Mouse (Mus musculus): ENCODE measurements around the gene Tmem253. TPM values are rescaled to one million over a fixed set of nuclear protein-coding genes. Genes with fewer than 3 reads are reported as not detected.

The Tmem253 gene
- total and polyA plus RNA-seq, 3 experiments, result 2.2 to 4.2 (median 3.8) TPM

DNA sequence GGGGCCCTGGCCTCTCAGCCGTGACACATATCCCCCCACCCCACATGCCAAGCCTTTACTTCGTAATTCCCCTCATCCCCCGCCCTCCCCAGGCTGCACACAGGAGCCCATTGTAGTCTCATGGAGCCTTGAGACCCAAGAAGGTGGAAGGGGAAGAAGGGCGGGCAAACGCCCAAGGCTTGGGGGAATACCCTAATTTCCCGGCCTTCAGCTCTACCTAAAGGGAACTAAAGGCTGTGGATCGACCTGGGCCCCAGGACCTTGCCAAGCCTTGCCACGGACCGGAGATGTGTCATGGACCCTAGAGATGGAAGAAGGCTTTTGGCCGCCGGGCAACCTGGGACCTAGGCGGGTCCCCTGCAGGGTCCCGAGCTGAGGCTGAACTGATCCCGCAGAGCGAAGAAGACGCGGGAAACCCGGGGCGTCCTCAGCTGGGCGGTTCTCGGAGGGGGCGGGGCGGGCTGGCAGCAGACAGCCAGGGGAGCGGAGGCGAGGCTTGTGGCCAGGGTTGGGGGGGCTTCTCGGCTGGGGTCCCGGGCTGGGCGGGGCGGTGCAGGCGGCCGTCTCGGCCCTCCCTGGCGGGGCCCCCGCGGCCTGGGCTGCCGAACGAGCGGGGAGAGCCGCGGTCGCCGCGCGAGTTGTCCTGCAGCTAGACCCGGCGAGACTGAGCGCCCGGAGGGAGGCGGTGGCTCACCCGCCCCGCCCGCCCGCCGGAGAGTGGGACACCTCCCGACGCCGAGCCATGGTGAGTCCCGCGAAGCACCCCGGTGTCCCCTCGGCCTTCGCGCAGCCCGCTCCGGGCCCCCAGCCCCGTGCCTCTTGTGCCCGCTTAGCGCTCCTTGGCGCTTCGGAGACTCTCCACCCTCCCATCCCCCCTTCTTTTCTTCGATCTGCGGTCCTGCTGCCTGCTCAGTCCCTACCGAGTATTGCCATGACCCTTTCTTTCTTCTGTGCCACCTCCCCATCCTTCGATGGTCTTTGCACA lies 30.9 kb upstream of the Tmem253 start, which contains the start of gene Arhgef40:
TSS of gene Arhgef40 (plus strand) at position 473 of the 985 bp plus-strand sequence.
- TF ChIP-seq CTCF (IDR thresholded peaks at IDR 0.05), result no peak
- no peak for TF ChIP-seq EP300 (IDR thresholded peaks at IDR 0.05; ENCODE audit: insufficient read depth, low read depth, low read length)
- TF ChIP-seq POLR2A (IDR thresholded peaks at IDR 0.05; ENCODE audit: insufficient read depth, low read depth, low read length), result no peak
- DNase-seq, result peak; percentile 87 to 88
- Histone ChIP-seq H3K27ac (peak within 1 kb of the TSS; percentile 85), H3K4me1 (ENCODE audit: control insufficient read depth, insufficient read depth, low read length) (no peaks in the 10 kb centered on the region), H3K79me2 (replicated peaks; ENCODE audit: control insufficient read depth, insufficient read depth, low read length) (no peaks in the 10 kb centered on the region), H3K9ac (ENCODE audit: low read depth, low read length) (peak within 1 kb of the TSS; percentile 69), H3K36me3 (ENCODE audit: control insufficient read depth, insufficient read depth, low read length) (no peaks in the 10 kb centered on the region), H3K27me3 (ENCODE audit: control insufficient read depth, insufficient read depth, low read length) (no peaks in the 10 kb centered on the region), H3K4me3 (peak within 1 kb of the TSS; percentile 82)
- WGBS, result 2% methylated on average over 56 of the region's 74 CpGs
- intact Hi-C loops (cut with DNase I), result loop anchor here (5.0 kb wide), 1 partner anchor 52 kb away; no protein-coding TSS in a partner anchor

DNA sequence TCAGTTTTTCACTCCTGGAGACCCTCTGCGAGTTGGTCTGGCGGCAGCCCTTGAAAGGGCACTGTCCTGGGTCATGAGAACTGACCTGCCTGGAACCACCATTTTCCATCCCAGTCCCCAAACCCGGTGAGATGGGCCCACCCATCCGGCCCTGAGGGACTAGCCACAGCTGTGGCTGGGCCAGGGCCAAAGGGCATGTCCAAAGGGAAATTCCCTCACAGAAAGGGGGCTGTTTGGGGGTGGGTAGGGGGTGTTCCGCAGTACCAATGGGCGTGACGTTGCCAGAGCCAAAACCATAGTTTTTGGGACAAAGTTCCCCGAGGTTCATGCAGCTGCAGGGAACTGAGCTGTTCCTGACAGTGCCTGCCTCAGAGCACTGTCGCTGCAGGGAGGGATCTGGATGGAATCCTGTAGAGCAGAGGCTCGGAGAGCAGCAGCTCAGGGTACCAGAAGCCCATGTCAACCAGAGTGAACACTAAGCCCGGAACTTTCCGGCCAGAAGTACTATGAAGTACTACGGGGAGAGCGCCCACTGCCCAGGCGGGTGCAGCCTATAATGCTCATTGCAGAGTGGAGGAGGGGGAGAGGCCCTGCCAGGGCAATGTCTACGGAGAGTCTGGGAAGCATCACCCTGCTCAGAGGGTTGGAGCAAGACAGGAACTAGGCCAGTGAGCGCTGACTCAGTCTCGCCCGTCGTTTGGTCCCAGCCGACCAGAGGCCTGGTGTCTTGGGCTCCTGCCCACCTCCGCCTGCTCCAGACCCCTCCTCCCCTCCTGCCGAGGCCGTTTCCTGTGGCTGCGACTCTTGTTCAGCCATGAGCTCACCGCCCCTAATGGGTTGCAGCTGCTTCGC lies 29.9 kb upstream of the Tmem253 start:
- DNase-seq, result peak; percentile 86 to 91
- H3K4me3 ChIP-seq, result peak overlapping the region; percentile 82
- H3K79me2 ChIP-seq (replicated peaks; ENCODE audit: control insufficient read depth, insufficient read depth, low read length), result no peaks in the 10 kb centered on the region
- peak overlapping the region; percentile 69 for H3K9ac ChIP-seq (ENCODE audit: low read depth, low read length)
- no peaks in the 10 kb centered on the region for H3K27me3 ChIP-seq (ENCODE audit: control insufficient read depth, insufficient read depth, low read length)
- peak overlapping the region; percentile 85 for H3K27ac ChIP-seq
- H3K4me1 ChIP-seq (ENCODE audit: control insufficient read depth, insufficient read depth, low read length), result no peaks in the 10 kb centered on the region
- WGBS, result 3% methylated on average over 27 of the region's 27 CpGs
- TF ChIP-seq CTCF (IDR thresholded peaks at IDR 0.05) (no peak), POLR2A (IDR thresholded peaks at IDR 0.05; ENCODE audit: insufficient read depth, low read depth, low read length) (peak; percentile 57), EP300 (IDR thresholded peaks at IDR 0.05; ENCODE audit: insufficient read depth, low read depth, low read length) (0 out of 2 replicates have a peak, but pooled peaks have one; percentile 14)
- no peaks in the 10 kb centered on the region for H3K36me3 ChIP-seq (ENCODE audit: control insufficient read depth, insufficient read depth, low read length)
- intact Hi-C loops (cut with DNase I), result loop anchor here (2.0 kb wide), 1 partner anchor 23 kb away; no protein-coding TSS in a partner anchor

GRCm38 (mm10) chr14:51986153-51986505 lies 29.3 kb upstream of the Tmem253 start:
- H3K27ac ChIP-seq, result peak overlapping the region; percentile 85
- WGBS, result 26% methylated on average over 7 of the region's 7 CpGs
- H3K4me1 ChIP-seq (ENCODE audit: control insufficient read depth, insufficient read depth, low read length), result no peaks in the 10 kb centered on the region
- no peaks in the 10 kb centered on the region for H3K27me3 ChIP-seq (ENCODE audit: control insufficient read depth, insufficient read depth, low read length)
- peak overlapping the region; percentile 69 for H3K9ac ChIP-seq (ENCODE audit: low read depth, low read length)
- intact Hi-C loops (cut with DNase I), result loop anchor here (2.0 kb wide), 1 partner anchor 23 kb away; no protein-coding TSS in a partner anchor
- DNase-seq, result no peak
- no peaks in the 10 kb centered on the region for H3K36me3 ChIP-seq (ENCODE audit: control insufficient read depth, insufficient read depth, low read length)
- no peaks in the 10 kb centered on the region for H3K79me2 ChIP-seq (replicated peaks; ENCODE audit: control insufficient read depth, insufficient read depth, low read length)
- TF ChIP-seq EP300 (IDR thresholded peaks at IDR 0.05; ENCODE audit: insufficient read depth, low read depth, low read length) (no peak), CTCF (IDR thresholded peaks at IDR 0.05) (no peak), POLR2A (IDR thresholded peaks at IDR 0.05; ENCODE audit: insufficient read depth, low read depth, low read length) (peak; percentile 28; the same call in 1 of the 2 replicates)
- peak overlapping the region; percentile 82 for H3K4me3 ChIP-seq

GRCm38 (mm10) chr14:51987177-51987576 lies 28.3 kb upstream of the Tmem253 start:
- H3K27ac ChIP-seq, result no peak overlapping the region; the same call in 1 of the 2 replicates
- intact Hi-C loops (cut with DNase I), result loop anchor here (2.0 kb wide), 1 partner anchor 22 kb away; no protein-coding TSS in a partner anchor
- H3K4me3 ChIP-seq, result no peak overlapping the region

GRCm38 (mm10) chr14:51988731-51989130 lies 26.7 kb upstream of the Tmem253 start:
- Histone ChIP-seq H3K36me3 (ENCODE audit: control insufficient read depth, insufficient read depth, low read length) (no peaks in the 10 kb centered on the region), H3K27me3 (ENCODE audit: control insufficient read depth, insufficient read depth, low read length) (no peaks in the 10 kb centered on the region), H3K27ac (no peak overlapping the region), H3K4me3 (no peak overlapping the region), H3K9ac (ENCODE audit: low read depth, low read length) (no peak overlapping the region), H3K79me2 (replicated peaks; ENCODE audit: control insufficient read depth, insufficient read depth, low read length) (no peaks in the 10 kb centered on the region), H3K4me1 (ENCODE audit: control insufficient read depth, insufficient read depth, low read length) (no peaks in the 10 kb centered on the region)
- no peak for TF ChIP-seq EP300 (IDR thresholded peaks at IDR 0.05; ENCODE audit: insufficient read depth, low read depth, low read length)
- no peak for TF ChIP-seq CTCF (IDR thresholded peaks at IDR 0.05)
- TF ChIP-seq POLR2A (IDR thresholded peaks at IDR 0.05; ENCODE audit: insufficient read depth, low read depth, low read length), result no peak
- peak in 1 of 2 experiments; percentile 19 for DNase-seq
- intact Hi-C loops (cut with DNase I), result no loop called here
- WGBS, result 90% methylated on average over 12 of the region's 12 CpGs

More at GRCm38 (mm10) chr14:51987177-51987576, 28.3 kb upstream of the Tmem253 start:
- no peaks in the 10 kb centered on the region for H3K27me3 ChIP-seq (ENCODE audit: control insufficient read depth, insufficient read depth, low read length)
- 91% methylated on average over 6 of the region's 6 CpGs for WGBS
- no peak for TF ChIP-seq POLR2A (IDR thresholded peaks at IDR 0.05; ENCODE audit: insufficient read depth, low read depth, low read length)
- no peaks in the 10 kb centered on the region for H3K79me2 ChIP-seq (replicated peaks; ENCODE audit: control insufficient read depth, insufficient read depth, low read length)
- no peaks in the 10 kb centered on the region for H3K4me1 ChIP-seq (ENCODE audit: control insufficient read depth, insufficient read depth, low read length)
- no peak overlapping the region for H3K9ac ChIP-seq (ENCODE audit: low read depth, low read length)
- H3K36me3 ChIP-seq (ENCODE audit: control insufficient read depth, insufficient read depth, low read length), result no peaks in the 10 kb centered on the region
- DNase-seq, result peak in 1 of 2 experiments; percentile 17
